Mouse (Mus musculus) erythroblast, adult 5-6 weeks (primary cell): ENCODE measurements around the gene Alox12. TPM values are rescaled to one million over a fixed set of nuclear protein-coding genes. Genes with fewer than 3 reads are reported as not detected.

Experiments
- ATAC-seq: replicated peaks from 2 replicates; pipeline ENCODE4 v1.8.0; 2016; ENCODE audit warnings: moderate number of reproducible peaks, mild to moderate bottlenecking, moderate TSS enrichment, inconsistent platforms; ENCODE audit not compliant: poor library complexity, low FRiP score, severe bottlenecking
- total RNA-seq, 2 experiments: library from RNA; stranded (forward) in 1 of 2; stranded (reverse) in 1 of 2; fragments of 150-400 nt in 1 of 2; fragments of 200-764, 138-1000 nt in 1 of 2; gene quantifications; 2 replicates each; pipeline versions ENCODE4 v1.2.3 to v1.2.4; 2015 to 2017; ENCODE audit warnings: low replicate concordance in 2 of 2

The Alox12 gene
- total RNA-seq (2015; ENCODE audit: low replicate concordance) (2.3 TPM in 1 of 2 replicates, not detected in the other), total RNA-seq (2017; ENCODE audit: low replicate concordance) (0.28 TPM in 1 of 2 replicates, not detected in the other)

- no peak for ATAC-seq
Observed at GRCm38 (mm10) chr11:70254931-70255531, at the start of gene Alox12. Gene Alox12 (minus strand): TSS chr11:70255353.

- no peak for ATAC-seq
Observed at GRCm38 (mm10) chr11:70302293-70302692, 47.1 kb upstream of the Alox12 start.

- ATAC-seq, result no peak
Observed at GRCm38 (mm10) chr11:70297836-70298454, 42.8 kb upstream of the Alox12 start.

- no peak for ATAC-seq
Observed at GRCm38 (mm10) chr11:70297405-70297804, 42.3 kb upstream of the Alox12 start.

GRCm38 (mm10) chr11:70293881-70294280 is 38.7 kb upstream of the Alox12 start:
- no peak for ATAC-seq

- no peak for ATAC-seq
Observed at GRCm38 (mm10) chr11:70291235-70291634, 36.1 kb upstream of the Alox12 start.

- no peak for ATAC-seq
Observed at GRCm38 (mm10) chr11:70289236-70289635, 34.1 kb upstream of the Alox12 start.

GRCm38 (mm10) chr11:70288102-70288501 is 32.9 kb upstream of the Alox12 start:
- no peak for ATAC-seq

DNA sequence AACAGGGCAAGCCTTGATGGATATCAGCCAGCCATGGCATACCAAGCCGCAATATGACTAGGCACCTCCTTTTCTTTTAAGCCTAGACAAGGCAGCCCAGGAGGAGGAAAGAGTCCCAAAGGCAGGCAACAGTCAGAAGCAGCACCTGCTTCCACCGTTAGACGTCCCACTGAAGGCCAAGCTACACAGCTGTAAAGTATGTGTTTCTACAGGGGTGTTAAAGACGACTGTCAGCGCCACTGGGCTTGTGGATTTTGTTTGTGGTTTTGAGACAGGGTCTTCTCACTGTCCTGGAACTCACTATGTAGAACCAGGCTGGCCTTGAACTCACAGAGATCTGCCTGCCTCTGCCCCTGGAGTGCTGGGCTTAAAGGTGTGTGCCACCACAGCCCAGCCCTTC is 30.5 kb upstream of the Alox12 start:
- ATAC-seq, result no peak

DNA sequence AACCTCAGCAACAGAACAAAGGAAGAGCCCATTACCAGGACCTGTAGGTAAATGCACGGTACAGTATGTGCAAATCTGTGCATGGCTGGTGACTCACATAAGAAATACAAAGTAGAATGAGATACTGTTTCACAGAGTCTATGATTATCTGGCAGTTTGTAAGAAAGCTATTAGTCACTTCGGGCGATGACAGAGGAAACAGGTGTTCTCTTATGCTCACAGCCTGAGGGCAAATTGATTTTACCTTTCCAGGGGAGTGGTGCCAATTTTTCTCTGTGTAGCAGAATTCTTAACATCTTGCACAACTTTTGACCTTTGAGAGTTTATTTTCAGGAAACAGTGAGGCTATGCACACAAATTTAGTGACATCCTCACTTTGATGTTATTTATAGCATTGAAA is 29.6 kb upstream of the Alox12 start:
- no peak for ATAC-seq

DNA sequence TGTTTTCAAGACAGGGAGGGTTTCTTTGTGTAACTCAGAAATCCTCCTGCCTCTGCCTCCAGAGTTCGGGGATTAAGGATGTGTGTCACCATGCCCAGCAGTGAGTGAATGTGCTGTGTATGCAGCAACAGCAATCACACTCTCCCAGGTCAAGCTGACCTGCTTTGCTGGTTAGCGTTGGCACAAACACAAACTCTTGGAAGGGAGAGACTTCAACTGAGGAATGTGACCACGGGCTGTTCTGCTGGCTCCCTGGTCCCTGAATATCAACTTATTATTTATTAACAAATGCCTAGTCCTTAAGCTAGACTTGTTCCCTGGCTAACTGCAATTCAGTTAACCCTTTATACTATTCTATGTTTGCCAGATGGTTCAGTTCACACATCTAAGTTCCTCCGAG is 28.5 kb upstream of the Alox12 start:
- ATAC-seq, result no peak

DNA sequence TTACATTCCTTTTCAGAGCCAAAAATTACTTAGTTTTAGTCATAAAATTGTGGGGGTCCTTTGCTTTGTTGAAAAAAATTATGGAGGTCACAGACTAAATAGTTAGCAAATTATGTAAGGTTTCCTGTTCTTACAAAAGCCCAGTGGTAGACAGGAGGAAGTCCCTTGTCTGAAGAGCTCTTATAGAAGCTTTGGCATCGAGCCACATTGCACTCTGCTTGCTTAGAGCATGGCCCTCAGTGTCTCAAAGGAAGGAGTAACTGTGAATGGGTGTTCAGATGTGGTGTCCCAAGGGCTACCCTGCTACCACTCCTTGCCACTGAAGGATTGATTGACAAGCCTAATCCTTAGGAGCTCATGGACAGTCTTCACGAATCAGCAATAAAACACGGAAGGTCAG is 25.3 kb upstream of the Alox12 start:
- no peak for ATAC-seq

GRCm38 (mm10) chr11:70278961-70279360 is 23.8 kb upstream of the Alox12 start:
- no peak for ATAC-seq

GRCm38 (mm10) chr11:70271641-70272040 is 16.5 kb upstream of the Alox12 start:
- ATAC-seq, result no peak

- ATAC-seq, result no peak
Observed at GRCm38 (mm10) chr11:70266405-70266804, 11.3 kb upstream of the Alox12 start.

DNA sequence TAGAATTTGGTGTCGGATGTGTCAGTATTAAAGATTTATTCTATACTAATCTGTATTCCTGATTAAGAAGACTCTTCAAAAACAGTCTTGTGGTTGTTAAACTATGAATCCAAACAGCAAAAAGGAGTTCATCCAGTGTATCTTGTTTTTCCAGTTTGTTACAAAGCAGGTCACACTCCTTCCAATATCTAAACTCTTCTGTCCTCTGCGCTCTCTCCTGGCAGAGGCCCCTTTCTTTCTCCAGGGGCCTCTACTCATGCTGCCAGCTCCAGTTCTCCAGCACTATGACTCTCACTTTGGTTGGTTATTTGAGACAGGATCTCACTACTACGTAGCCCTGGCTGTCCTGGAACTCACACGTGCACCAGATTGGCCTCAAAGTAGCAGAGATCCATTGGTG is 10.7 kb upstream of the Alox12 start:
- ATAC-seq, result no peak

DNA sequence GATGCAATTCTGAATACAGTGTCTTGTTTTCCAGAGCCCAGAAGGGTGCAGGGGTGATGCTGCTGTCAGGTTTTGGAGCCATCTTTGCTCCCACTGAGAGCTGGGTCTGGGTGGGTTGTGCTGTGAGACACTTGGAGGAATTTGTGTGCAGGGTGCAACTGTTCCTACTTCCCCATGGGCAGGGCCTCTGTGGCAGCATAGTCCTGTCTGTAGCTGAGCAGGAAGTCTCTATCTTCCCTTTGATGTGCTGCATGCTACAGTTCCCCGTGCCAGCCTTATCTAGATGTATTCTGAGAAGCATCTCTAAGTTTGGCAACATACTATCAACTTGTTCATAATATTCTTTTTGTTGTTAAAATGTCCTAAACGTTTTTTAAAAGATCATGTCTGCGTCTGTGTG is 10.1 kb upstream of the Alox12 start:
- no peak for ATAC-seq

DNA sequence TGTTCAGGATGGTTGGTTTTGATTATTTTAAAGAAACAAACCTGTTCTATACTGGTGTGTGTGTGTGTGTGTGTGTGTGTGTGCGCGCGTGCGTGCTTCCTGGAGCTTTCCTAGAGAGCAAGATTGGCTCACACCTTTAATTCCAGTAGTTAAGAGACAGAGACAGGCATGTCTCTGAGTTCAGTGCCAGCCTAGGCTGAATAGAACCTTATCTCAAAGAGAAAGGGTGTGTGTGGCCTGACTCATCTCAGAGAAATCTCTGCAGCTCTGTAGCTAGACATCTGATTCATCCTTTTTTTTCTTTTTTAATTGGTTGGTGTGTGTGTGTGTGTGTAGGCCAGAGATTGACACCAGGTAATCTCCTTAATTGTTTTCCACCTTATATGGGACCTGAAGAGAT is 3.9 kb upstream of the Alox12 start:
- ATAC-seq, result no peak

DNA sequence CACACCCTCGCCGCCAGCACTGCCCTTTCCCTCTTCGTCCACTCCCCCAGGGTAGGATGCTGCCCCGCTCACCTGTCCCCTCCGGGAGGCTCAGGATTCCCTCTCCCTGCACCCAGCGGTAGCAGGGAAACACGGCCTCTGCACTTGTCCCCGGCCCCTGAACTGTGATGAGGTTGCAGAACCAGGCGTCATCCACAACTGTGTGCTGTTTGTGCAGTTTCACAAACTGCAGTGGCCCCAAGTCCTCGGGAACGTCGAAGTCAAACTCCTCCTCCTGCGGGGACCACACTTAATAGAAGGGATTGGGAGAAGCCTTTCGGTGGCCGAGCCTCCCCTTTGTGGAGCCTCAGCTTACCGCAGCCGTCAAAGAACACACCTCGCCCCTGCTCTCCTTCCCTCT is 816 bp downstream of the Alox12 start:
- no peak for ATAC-seq

DNA sequence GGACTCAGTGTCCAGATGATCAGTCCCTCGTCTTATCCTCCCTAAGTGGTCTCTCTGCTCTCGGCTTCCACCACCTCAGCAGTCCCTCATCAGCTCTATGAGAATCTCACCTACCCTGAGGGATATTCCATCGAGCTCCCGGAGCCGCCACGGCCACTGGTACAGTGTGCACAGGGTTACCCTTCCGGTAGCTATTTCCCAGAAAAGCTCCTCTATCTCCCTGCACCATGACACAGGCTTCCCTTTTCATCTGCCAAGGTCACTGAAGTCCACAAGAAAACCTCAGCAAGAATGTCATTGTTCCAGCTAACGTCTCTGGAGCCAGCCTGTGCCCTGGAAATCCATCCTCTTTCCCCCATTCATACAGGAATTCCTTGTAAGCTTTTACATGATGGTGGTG is 3.3 kb downstream of the Alox12 start:
- no peak for ATAC-seq

GRCm38 (mm10) chr11:70250150-70250549 is 5.0 kb downstream of the Alox12 start:
- no peak for ATAC-seq
